Mouse (Mus musculus): ENCODE results near the gene Zfp354c. TPM values are rescaled to one million over a fixed set of nuclear protein-coding genes. Genes with fewer than 3 reads are reported as not detected.
A peak's percentile ranks its signal among the peaks of the same experiment; 100 is the strongest.

Zfp354c gene
- 24.9 and 25.9 TPM in 2 replicates for polyA plus RNA-seq (2015; fragmentation: Nextera tagmentation; extraction: Ambion mirVana)

- Histone ChIP-seq H3K27ac (ENCODE audit: low read length) (peak within 1 kb of the TSS; percentile 38), H3K4me2 (ENCODE audit: low read depth, low read length) (peak within 1 kb of the TSS; percentile 49), H3K9me3 (replicated peaks; ENCODE audit: control insufficient read depth, low read length) (no peaks in the 10 kb centered on the region), H3K4me3 (replicated peaks; ENCODE audit: low read length) (peak within 1 kb of the TSS; percentile 78), H3K4me1 (ENCODE audit: control insufficient read depth, insufficient read depth, low read length) (0 out of 2 replicates have a peak, but pooled peaks cover 6% of the 10 kb centered on the region), H3K36me3 (ENCODE audit: control insufficient read depth, insufficient read depth, low read length) (peaks cover 7% of the 10 kb centered on the region; the same call in 1 of the 2 replicates), H3K27me3 (ENCODE audit: control insufficient read depth, insufficient read depth, low read length) (no peaks in the 10 kb centered on the region), H3K9ac (ENCODE audit: low read length) (peak within 1 kb of the TSS; percentile 83)
- ATAC-seq (ENCODE audit: insufficient read depth, low FRiP score), result peak; percentile 94
- under 1% methylated on average over 45 of the region's 45 CpGs for WGBS
These were observed at the start of gene Zfp354c for GRCm38 (mm10) chr11:50827010-50827953. Gene Zfp354c (minus strand): TSS chr11:50827724.

GRCm38 (mm10) chr11:50850989-50851601 lies 23.6 kb upstream of the Zfp354c start:
- no peaks in the 10 kb centered on the region for H3K9me3 ChIP-seq (replicated peaks; ENCODE audit: control insufficient read depth, low read length)
- H3K4me1 ChIP-seq (ENCODE audit: control insufficient read depth, insufficient read depth, low read length), result 0 out of 2 replicates have a peak, but pooled peaks cover 4% of the 10 kb centered on the region
- H3K4me2 ChIP-seq (ENCODE audit: low read depth, low read length), result peak overlapping the region; percentile 71
- ATAC-seq (ENCODE audit: insufficient read depth, low FRiP score), result 0 out of 2 replicates have a peak, but pooled peaks have one; percentile 50
- H3K27me3 ChIP-seq (ENCODE audit: control insufficient read depth, insufficient read depth, low read length), result peaks cover 53% of the 10 kb centered on the region
- H3K36me3 ChIP-seq (ENCODE audit: control insufficient read depth, insufficient read depth, low read length), result no peaks in the 10 kb centered on the region
- WGBS, result under 1% methylated on average over 72 of the region's 72 CpGs
- peak overlapping the region; percentile 27; the same call in 1 of the 2 replicates for H3K9ac ChIP-seq (ENCODE audit: low read length)
- H3K27ac ChIP-seq (ENCODE audit: low read length), result no peak overlapping the region
- peak overlapping the region; percentile 45 for H3K4me3 ChIP-seq (replicated peaks; ENCODE audit: low read length)

GRCm38 (mm10) chr11:50850177-50850735 lies 22.7 kb upstream of the Zfp354c start, which contains the start of gene Grm6:
Gene Grm6 (plus strand): TSS chr11:50850685.
- peak within 1 kb of the TSS; percentile 45 for H3K4me3 ChIP-seq (replicated peaks; ENCODE audit: low read length)
- H3K4me1 ChIP-seq (ENCODE audit: control insufficient read depth, insufficient read depth, low read length), result 0 out of 2 replicates have a peak, but pooled peaks cover 4% of the 10 kb centered on the region
- H3K27me3 ChIP-seq (ENCODE audit: control insufficient read depth, insufficient read depth, low read length), result peaks cover 53% of the 10 kb centered on the region
- 2% methylated on average over 11 of the region's 11 CpGs for WGBS
- no peak within 1 kb of the TSS for H3K27ac ChIP-seq (ENCODE audit: low read length)
- H3K4me2 ChIP-seq (ENCODE audit: low read depth, low read length), result peak within 1 kb of the TSS; percentile 71
- no peaks in the 10 kb centered on the region for H3K9me3 ChIP-seq (replicated peaks; ENCODE audit: control insufficient read depth, low read length)
- peak within 1 kb of the TSS; percentile 27; the same call in 1 of the 2 replicates for H3K9ac ChIP-seq (ENCODE audit: low read length)
- ATAC-seq (ENCODE audit: insufficient read depth, low FRiP score), result no peak
- H3K36me3 ChIP-seq (ENCODE audit: control insufficient read depth, insufficient read depth, low read length), result no peaks in the 10 kb centered on the region

- ATAC-seq (ENCODE audit: insufficient read depth, low FRiP score), result no peak
- H3K27me3 ChIP-seq (ENCODE audit: control insufficient read depth, insufficient read depth, low read length), result peaks cover 53% of the 10 kb centered on the region
- H3K4me2 ChIP-seq (ENCODE audit: low read depth, low read length), result no peak overlapping the region
- H3K27ac ChIP-seq (ENCODE audit: low read length), result no peak overlapping the region
- WGBS, result 2% methylated on average over 10 of the region's 10 CpGs
- no peak overlapping the region for H3K9ac ChIP-seq (ENCODE audit: low read length)
- H3K9me3 ChIP-seq (replicated peaks; ENCODE audit: control insufficient read depth, low read length), result no peaks in the 10 kb centered on the region
- H3K4me3 ChIP-seq (replicated peaks; ENCODE audit: low read length), result no peak overlapping the region
- H3K36me3 ChIP-seq (ENCODE audit: control insufficient read depth, insufficient read depth, low read length), result no peaks in the 10 kb centered on the region
- H3K4me1 ChIP-seq (ENCODE audit: control insufficient read depth, insufficient read depth, low read length), result 0 out of 2 replicates have a peak, but pooled peaks cover 4% of the 10 kb centered on the region
These were observed 21.8 kb upstream of the Zfp354c start for GRCm38 (mm10) chr11:50849310-50849709.

- Histone ChIP-seq H3K4me3 (replicated peaks; ENCODE audit: low read length) (no peak overlapping the region), H3K9ac (ENCODE audit: low read length) (no peak overlapping the region), H3K36me3 (ENCODE audit: control insufficient read depth, insufficient read depth, low read length) (no peaks in the 10 kb centered on the region), H3K9me3 (replicated peaks; ENCODE audit: control insufficient read depth, low read length) (no peaks in the 10 kb centered on the region), H3K27me3 (ENCODE audit: control insufficient read depth, insufficient read depth, low read length) (peaks cover 53% of the 10 kb centered on the region), H3K4me2 (ENCODE audit: low read depth, low read length) (no peak overlapping the region), H3K27ac (ENCODE audit: low read length) (no peak overlapping the region), H3K4me1 (ENCODE audit: control insufficient read depth, insufficient read depth, low read length) (0 out of 2 replicates have a peak, but pooled peaks cover 4% of the 10 kb centered on the region)
- WGBS, result 33% methylated on average over 3 of the region's 3 CpGs
- ATAC-seq (ENCODE audit: insufficient read depth, low FRiP score), result no peak
These were observed 21.1 kb upstream of the Zfp354c start for GRCm38 (mm10) chr11:50848520-50849137.

GRCm38 (mm10) chr11:50847047-50847446 lies 19.5 kb upstream of the Zfp354c start:
- H3K4me1 ChIP-seq (ENCODE audit: control insufficient read depth, insufficient read depth, low read length), result 0 out of 2 replicates have a peak, but pooled peaks cover 4% of the 10 kb centered on the region
- H3K9ac ChIP-seq (ENCODE audit: low read length), result no peak overlapping the region
- H3K27me3 ChIP-seq (ENCODE audit: control insufficient read depth, insufficient read depth, low read length), result peaks cover 41% of the 10 kb centered on the region
- H3K36me3 ChIP-seq (ENCODE audit: control insufficient read depth, insufficient read depth, low read length), result no peaks in the 10 kb centered on the region
- no peaks in the 10 kb centered on the region for H3K9me3 ChIP-seq (replicated peaks; ENCODE audit: control insufficient read depth, low read length)
- 75% methylated on average over 5 of the region's 5 CpGs for WGBS
- H3K4me2 ChIP-seq (ENCODE audit: low read depth, low read length), result no peak overlapping the region
- no peak for ATAC-seq (ENCODE audit: insufficient read depth, low FRiP score)
- H3K4me3 ChIP-seq (replicated peaks; ENCODE audit: low read length), result no peak overlapping the region
- no peak overlapping the region for H3K27ac ChIP-seq (ENCODE audit: low read length)

- ATAC-seq (ENCODE audit: insufficient read depth, low FRiP score), result no peak
- no peaks in the 10 kb centered on the region for H3K9me3 ChIP-seq (replicated peaks; ENCODE audit: control insufficient read depth, low read length)
- 0 out of 2 replicates have a peak, but pooled peaks cover 2% of the 10 kb centered on the region for H3K4me1 ChIP-seq (ENCODE audit: control insufficient read depth, insufficient read depth, low read length)
- H3K4me2 ChIP-seq (ENCODE audit: low read depth, low read length), result no peak overlapping the region
- no peaks in the 10 kb centered on the region for H3K36me3 ChIP-seq (ENCODE audit: control insufficient read depth, insufficient read depth, low read length)
- peaks cover 30% of the 10 kb centered on the region for H3K27me3 ChIP-seq (ENCODE audit: control insufficient read depth, insufficient read depth, low read length)
- no peak overlapping the region for H3K27ac ChIP-seq (ENCODE audit: low read length)
- no peak overlapping the region for H3K9ac ChIP-seq (ENCODE audit: low read length)
- H3K4me3 ChIP-seq (replicated peaks; ENCODE audit: low read length), result no peak overlapping the region
- WGBS, result 83% methylated on average over 3 of the region's 3 CpGs
These were observed 18.4 kb upstream of the Zfp354c start for GRCm38 (mm10) chr11:50845951-50846350.

GRCm38 (mm10) chr11:50841023-50841735 lies 13.7 kb upstream of the Zfp354c start, which contains the start of gene Zfp879:
Gene Zfp879 (minus strand): TSS chr11:50841552.
- peak within 1 kb of the TSS; percentile 72 for H3K9ac ChIP-seq (ENCODE audit: low read length)
- no peaks in the 10 kb centered on the region for H3K9me3 ChIP-seq (replicated peaks; ENCODE audit: control insufficient read depth, low read length)
- WGBS, result 10% methylated on average over 22 of the region's 22 CpGs
- peaks cover 13% of the 10 kb centered on the region for H3K4me1 ChIP-seq (ENCODE audit: control insufficient read depth, insufficient read depth, low read length)
- no peaks in the 10 kb centered on the region for H3K36me3 ChIP-seq (ENCODE audit: control insufficient read depth, insufficient read depth, low read length)
- peak within 1 kb of the TSS; percentile 45 for H3K4me3 ChIP-seq (replicated peaks; ENCODE audit: low read length)
- H3K27me3 ChIP-seq (ENCODE audit: control insufficient read depth, insufficient read depth, low read length), result no peaks in the 10 kb centered on the region
- peak within 1 kb of the TSS; percentile 94 for H3K27ac ChIP-seq (ENCODE audit: low read length)
- ATAC-seq (ENCODE audit: insufficient read depth, low FRiP score), result peak; percentile 94
- H3K4me2 ChIP-seq (ENCODE audit: low read depth, low read length), result peak within 1 kb of the TSS; percentile 58

Measured in stomach, embryonic 16.5 days (tissue).